Mouse (Mus musculus): ENCODE measurements around the gene Enpp6.

- no peak for TF ChIP-seq EP300 (IDR thresholded peaks at IDR 0.05)
- TF ChIP-seq CTCF (IDR thresholded peaks at IDR 0.05), result no peak
These were observed 20.9 kb upstream of the Enpp6 start for GRCm38 (mm10) chr8:46965812-46966211.

Measured in lung, postnatal 0 days (tissue).